Mouse (Mus musculus): Measurements from ENCODE around the gene Mrpl2. TPM values are rescaled to one million over a fixed set of nuclear protein-coding genes. Genes with fewer than 3 reads are reported as not detected.

Gene Mrpl2
- polyA plus RNA-seq, 1 experiment from 2014 or later: 94.8 TPM

DNA sequence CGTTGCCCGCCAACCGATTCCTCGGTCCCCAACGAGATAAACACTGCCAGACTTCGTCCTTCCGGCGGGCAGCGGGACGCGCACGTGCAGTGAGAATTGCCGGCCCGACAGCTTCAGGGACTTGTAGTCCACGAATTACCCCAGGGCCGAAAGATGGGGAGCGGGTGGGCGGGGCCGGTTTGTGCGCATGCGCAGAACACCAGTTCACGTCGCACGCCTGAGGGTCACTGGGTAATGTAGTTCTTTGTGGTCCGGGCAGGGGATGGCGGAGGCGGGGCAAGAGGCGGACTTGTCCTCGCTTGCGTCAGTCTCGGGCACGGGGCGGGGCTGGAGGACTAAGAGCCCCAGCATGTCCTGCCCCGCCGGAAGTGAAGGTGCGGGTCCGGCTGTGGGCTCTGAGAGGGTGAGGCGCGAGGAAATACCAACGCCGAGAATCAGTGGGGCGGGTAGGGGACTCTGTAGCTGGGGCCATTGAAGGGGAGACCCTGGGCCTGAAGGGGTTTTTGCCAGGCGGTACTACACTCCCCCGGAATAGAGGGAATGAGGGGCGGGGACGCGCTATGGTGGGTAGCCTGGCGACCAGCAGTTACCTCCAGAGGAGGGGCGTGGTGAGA, 34.8 kb downstream of the Mrpl2 start, which contains the start of gene Klhdc3:
TSS of gene Klhdc3 (minus strand) at position 155 of the 614 bp plus-strand sequence.
- peak; percentile 99 for DNase-seq (ENCODE audit: low spot score)
- Histone ChIP-seq H3K9me3 (ENCODE audit: control insufficient read depth, low read length) (no peaks in the 10 kb centered on the region), H3K27ac (ENCODE audit: low read depth, low read length) (peak within 1 kb of the TSS; percentile 86), H3K27me3 (ENCODE audit: control insufficient read depth, insufficient read depth, low read length) (no peaks in the 10 kb centered on the region), H3K36me3 (ENCODE audit: control insufficient read depth, insufficient read depth, low read length) (peaks cover 17% of the 10 kb centered on the region), H3K4me3 (ENCODE audit: low read depth, low read length) (peak within 1 kb of the TSS; percentile 89), H3K9ac (ENCODE audit: low read depth, low read length) (peak within 1 kb of the TSS; percentile 67), H3K4me2 (replicated peaks; ENCODE audit: low read depth, low read length) (peak within 1 kb of the TSS; percentile 88), H3K4me1 (replicated peaks; ENCODE audit: control insufficient read depth, insufficient read depth, low read length) (peaks cover 9% of the 10 kb centered on the region; the same call in 1 of the 2 replicates)
- 1% methylated on average over 46 of the region's 49 CpGs for WGBS
- ATAC-seq (ENCODE audit: low FRiP score): peak; percentile 98

- peak overlapping the region; percentile 61 for H3K27ac ChIP-seq (ENCODE audit: low read depth, low read length)
- H3K9ac ChIP-seq (ENCODE audit: low read depth, low read length): peak overlapping the region; percentile 60
- DNase-seq (ENCODE audit: low spot score): peak; percentile 17
- H3K4me1 ChIP-seq (replicated peaks; ENCODE audit: control insufficient read depth, insufficient read depth, low read length): peaks cover 9% of the 10 kb centered on the region; the same call in 1 of the 2 replicates
- peak overlapping the region; percentile 89 for H3K4me3 ChIP-seq (ENCODE audit: low read depth, low read length)
- peak overlapping the region; percentile 88 for H3K4me2 ChIP-seq (replicated peaks; ENCODE audit: low read depth, low read length)
- H3K36me3 ChIP-seq (ENCODE audit: control insufficient read depth, insufficient read depth, low read length): peaks cover 19% of the 10 kb centered on the region
- H3K27me3 ChIP-seq (ENCODE audit: control insufficient read depth, insufficient read depth, low read length): no peaks in the 10 kb centered on the region
- no peak for ATAC-seq (ENCODE audit: low FRiP score)
- 26% methylated on average over 12 of the region's 12 CpGs for WGBS
- no peaks in the 10 kb centered on the region for H3K9me3 ChIP-seq (ENCODE audit: control insufficient read depth, low read length)
Observed at GRCm38 (mm10) chr17:46681466-46682118, 35.6 kb downstream of the Mrpl2 start.

- no peaks in the 10 kb centered on the region for H3K27me3 ChIP-seq (ENCODE audit: control insufficient read depth, insufficient read depth, low read length)
- H3K9me3 ChIP-seq (ENCODE audit: control insufficient read depth, low read length): no peaks in the 10 kb centered on the region
- no peak overlapping the region for H3K27ac ChIP-seq (ENCODE audit: low read depth, low read length)
- no peak overlapping the region for H3K4me2 ChIP-seq (replicated peaks; ENCODE audit: low read depth, low read length)
- ATAC-seq (ENCODE audit: low FRiP score): no peak
- no peak overlapping the region for H3K9ac ChIP-seq (ENCODE audit: low read depth, low read length)
- H3K4me3 ChIP-seq (ENCODE audit: low read depth, low read length): no peak overlapping the region
- H3K36me3 ChIP-seq (ENCODE audit: control insufficient read depth, insufficient read depth, low read length): peaks cover 19% of the 10 kb centered on the region
- peaks cover 9% of the 10 kb centered on the region; the same call in 1 of the 2 replicates for H3K4me1 ChIP-seq (replicated peaks; ENCODE audit: control insufficient read depth, insufficient read depth, low read length)
- WGBS: 82% methylated on average over 16 of the region's 16 CpGs
- no peak for DNase-seq (ENCODE audit: low spot score)
Observed at GRCm38 (mm10) chr17:46682654-46683389, 36.8 kb downstream of the Mrpl2 start.

DNA sequence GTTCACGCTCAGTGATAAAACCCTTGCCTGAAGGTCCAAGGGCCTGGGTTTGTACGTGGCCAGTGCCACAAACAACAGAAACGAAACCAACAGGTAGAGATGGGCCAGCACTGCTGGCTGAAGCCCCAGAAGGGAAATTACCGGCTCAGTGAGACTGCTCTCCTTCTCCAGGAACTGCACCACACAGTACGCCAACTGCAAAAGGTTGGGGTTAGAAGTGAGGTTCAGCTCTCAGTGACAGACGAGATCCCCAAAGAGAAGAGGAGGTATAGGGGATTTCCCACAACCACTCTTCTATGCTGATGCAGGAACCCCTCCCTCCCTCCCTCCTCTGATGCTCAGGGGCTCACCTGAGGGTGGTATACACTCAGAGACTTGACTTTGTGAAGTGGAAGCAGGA, 39.9 kb downstream of the Mrpl2 start:
- peaks cover 19% of the 10 kb centered on the region for H3K36me3 ChIP-seq (ENCODE audit: control insufficient read depth, insufficient read depth, low read length)

DNA sequence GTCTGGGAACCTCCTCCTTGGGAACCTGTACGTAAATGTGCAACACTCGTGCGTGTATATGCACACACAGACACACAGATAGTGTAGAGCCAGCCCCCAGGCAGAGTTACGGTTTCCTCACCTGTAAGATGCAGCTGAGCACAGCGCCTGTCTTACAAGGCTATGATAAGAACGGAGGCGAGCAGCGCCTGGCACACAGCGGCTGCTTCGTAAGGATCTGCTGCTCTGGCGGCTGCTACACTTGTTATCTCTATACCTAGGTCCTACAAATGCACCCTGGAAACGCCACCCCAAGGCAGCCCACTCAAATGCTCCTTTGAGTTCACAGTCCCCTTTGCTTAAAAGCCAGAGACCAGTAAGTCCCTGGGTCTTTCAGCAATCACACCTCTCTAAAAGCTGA, 44.6 kb downstream of the Mrpl2 start:
- 95% methylated on average over 12 of the region's 12 CpGs for WGBS
- no peak for DNase-seq (ENCODE audit: low spot score)
- H3K36me3 ChIP-seq (ENCODE audit: control insufficient read depth, insufficient read depth, low read length): peaks cover 7% of the 10 kb centered on the region; the same call in 1 of the 2 replicates
- H3K4me1 ChIP-seq (replicated peaks; ENCODE audit: control insufficient read depth, insufficient read depth, low read length): no peaks in the 10 kb centered on the region
- H3K27ac ChIP-seq (ENCODE audit: low read depth, low read length): no peak overlapping the region
- H3K4me3 ChIP-seq (ENCODE audit: low read depth, low read length): no peak overlapping the region
- no peaks in the 10 kb centered on the region for H3K9me3 ChIP-seq (ENCODE audit: control insufficient read depth, low read length)
- H3K27me3 ChIP-seq (ENCODE audit: control insufficient read depth, insufficient read depth, low read length): no peaks in the 10 kb centered on the region
- no peak for ATAC-seq (ENCODE audit: low FRiP score)
- no peak overlapping the region for H3K4me2 ChIP-seq (replicated peaks; ENCODE audit: low read depth, low read length)
- H3K9ac ChIP-seq (ENCODE audit: low read depth, low read length): no peak overlapping the region

More for the DNA sequence above, 39.9 kb downstream of the Mrpl2 start:
- no peak for ATAC-seq (ENCODE audit: low FRiP score)
- no peak overlapping the region for H3K4me3 ChIP-seq (ENCODE audit: low read depth, low read length)
- no peak overlapping the region for H3K27ac ChIP-seq (ENCODE audit: low read depth, low read length)
- no peak overlapping the region for H3K9ac ChIP-seq (ENCODE audit: low read depth, low read length)
- H3K4me2 ChIP-seq (replicated peaks; ENCODE audit: low read depth, low read length): no peak overlapping the region
- no peak for DNase-seq (ENCODE audit: low spot score)
- no peaks in the 10 kb centered on the region for H3K9me3 ChIP-seq (ENCODE audit: control insufficient read depth, low read length)
- WGBS: 91% methylated on average over 6 of the region's 6 CpGs
- H3K27me3 ChIP-seq (ENCODE audit: control insufficient read depth, insufficient read depth, low read length): no peaks in the 10 kb centered on the region
- 0 out of 2 replicates have a peak, but pooled peaks cover 5% of the 10 kb centered on the region for H3K4me1 ChIP-seq (replicated peaks; ENCODE audit: control insufficient read depth, insufficient read depth, low read length)

GRCm38 (mm10) chr17:46691390-46691789, 45.4 kb downstream of the Mrpl2 start:
- ATAC-seq (ENCODE audit: low FRiP score) (no peak), DNase-seq (ENCODE audit: low spot score) (no peak)
- WGBS: 91% methylated on average over 2 of the region's 2 CpGs
- no peak overlapping the region for H3K4me2 ChIP-seq (replicated peaks; ENCODE audit: low read depth, low read length)
- H3K27ac ChIP-seq (ENCODE audit: low read depth, low read length): no peak overlapping the region
- peaks cover 1% of the 10 kb centered on the region; the same call in 1 of the 2 replicates for H3K36me3 ChIP-seq (ENCODE audit: control insufficient read depth, insufficient read depth, low read length)
- H3K9me3 ChIP-seq (ENCODE audit: control insufficient read depth, low read length): no peaks in the 10 kb centered on the region
- H3K27me3 ChIP-seq (ENCODE audit: control insufficient read depth, insufficient read depth, low read length): no peaks in the 10 kb centered on the region
- no peak overlapping the region for H3K4me3 ChIP-seq (ENCODE audit: low read depth, low read length)
- no peaks in the 10 kb centered on the region for H3K4me1 ChIP-seq (replicated peaks; ENCODE audit: control insufficient read depth, insufficient read depth, low read length)
- H3K9ac ChIP-seq (ENCODE audit: low read depth, low read length): no peak overlapping the region

DNA sequence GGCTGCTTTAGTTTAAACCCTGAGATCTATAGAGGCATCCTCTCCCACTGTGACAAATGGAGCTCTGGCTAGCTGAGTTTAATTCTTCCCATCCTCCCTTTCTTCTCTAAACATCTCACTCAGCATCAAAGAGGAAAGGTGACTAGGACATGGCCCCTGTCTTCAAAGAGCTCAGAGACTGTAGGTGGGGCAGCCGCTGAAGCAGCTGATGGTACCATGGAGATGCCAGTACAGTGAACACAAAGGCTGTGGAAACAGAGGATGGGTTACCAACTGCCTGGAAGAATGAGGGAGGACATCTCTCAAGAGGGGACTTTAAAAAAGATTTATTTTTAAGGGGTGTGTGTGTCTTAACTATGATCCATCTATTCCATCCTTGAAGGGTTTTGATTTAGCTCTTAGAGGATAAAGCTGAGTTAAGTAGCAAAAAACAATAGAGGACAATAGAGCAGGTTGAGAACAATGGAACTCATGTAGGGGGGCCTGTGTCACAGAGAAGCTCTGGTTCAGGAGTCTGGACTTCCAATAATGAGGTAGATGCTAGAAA, 48.6 kb downstream of the Mrpl2 start:
- ATAC-seq (ENCODE audit: low FRiP score): no peak
- no peak overlapping the region for H3K4me2 ChIP-seq (replicated peaks; ENCODE audit: low read depth, low read length)
- DNase-seq (ENCODE audit: low spot score): no peak
- H3K36me3 ChIP-seq (ENCODE audit: control insufficient read depth, insufficient read depth, low read length): no peaks in the 10 kb centered on the region
- H3K4me1 ChIP-seq (replicated peaks; ENCODE audit: control insufficient read depth, insufficient read depth, low read length): no peaks in the 10 kb centered on the region
- no peak overlapping the region for H3K27ac ChIP-seq (ENCODE audit: low read depth, low read length)
- H3K4me3 ChIP-seq (ENCODE audit: low read depth, low read length): no peak overlapping the region
- no peaks in the 10 kb centered on the region for H3K9me3 ChIP-seq (ENCODE audit: control insufficient read depth, low read length)
- no peak overlapping the region for H3K9ac ChIP-seq (ENCODE audit: low read depth, low read length)
- no peaks in the 10 kb centered on the region for H3K27me3 ChIP-seq (ENCODE audit: control insufficient read depth, insufficient read depth, low read length)
- WGBS: 79% methylated on average over 1 of the region's 1 CpGs

- DNase-seq (ENCODE audit: low spot score): no peak
- H3K4me3 ChIP-seq (ENCODE audit: low read depth, low read length): no peak overlapping the region
- no peaks in the 10 kb centered on the region for H3K27me3 ChIP-seq (ENCODE audit: control insufficient read depth, insufficient read depth, low read length)
- H3K9me3 ChIP-seq (ENCODE audit: control insufficient read depth, low read length): no peaks in the 10 kb centered on the region
- 91% methylated on average over 6 of the region's 6 CpGs for WGBS
- no peak overlapping the region; the same call in 1 of the 2 replicates for H3K4me2 ChIP-seq (replicated peaks; ENCODE audit: low read depth, low read length)
- H3K36me3 ChIP-seq (ENCODE audit: control insufficient read depth, insufficient read depth, low read length): no peaks in the 10 kb centered on the region
- H3K4me1 ChIP-seq (replicated peaks; ENCODE audit: control insufficient read depth, insufficient read depth, low read length): 0 out of 2 replicates have a peak, but pooled peaks cover 2% of the 10 kb centered on the region
- no peak overlapping the region for H3K9ac ChIP-seq (ENCODE audit: low read depth, low read length)
- H3K27ac ChIP-seq (ENCODE audit: low read depth, low read length): no peak overlapping the region
- ATAC-seq (ENCODE audit: low FRiP score): no peak
Observed at GRCm38 (mm10) chr17:46698515-46698914, 52.5 kb downstream of the Mrpl2 start.

Measured in hindbrain, embryonic 11.5 days (tissue).